Mouse (Mus musculus): ENCODE results near the gene Spon1.

Gene Spon1

DNA sequence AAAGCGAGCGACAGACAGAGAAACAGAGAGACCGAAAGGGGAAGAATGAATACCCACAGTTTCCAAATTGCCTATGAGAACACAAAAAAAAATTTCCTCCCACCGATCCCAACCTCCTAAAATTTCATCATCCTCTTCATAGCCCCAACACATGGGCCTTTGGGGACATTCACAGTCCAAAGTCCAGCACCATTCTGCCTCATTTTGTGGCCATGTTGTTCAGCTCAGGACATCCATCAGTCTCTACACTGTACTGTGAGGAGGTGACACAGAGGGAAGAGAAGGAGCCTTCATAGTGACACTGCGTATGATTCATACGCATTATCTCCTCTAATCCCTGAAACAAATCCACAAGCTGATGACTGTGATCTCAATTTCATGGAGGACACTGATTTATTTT lies 12.7 kb downstream of the Spon1 start:
- no peak for DNase-seq (ENCODE audit: low read depth)

DNA sequence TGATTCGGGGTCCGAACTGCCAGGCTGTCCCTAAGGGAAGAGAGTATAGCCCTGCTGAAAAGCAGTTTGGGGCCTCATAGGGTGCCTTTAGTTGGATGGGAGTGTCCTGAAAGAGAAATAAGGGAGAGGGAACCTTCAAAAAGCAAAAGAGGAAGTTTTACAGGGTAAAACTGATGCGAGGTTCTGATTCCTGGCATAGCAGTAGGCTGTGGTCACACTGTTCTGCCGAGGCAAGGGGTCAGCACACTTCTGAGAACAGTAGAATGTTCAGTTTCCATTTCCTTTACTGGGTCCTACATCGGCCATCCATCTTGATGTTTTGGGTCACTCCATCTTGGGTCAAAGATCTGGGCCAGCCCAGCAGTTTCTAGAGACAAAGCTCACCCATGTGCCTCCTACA lies 14.5 kb downstream of the Spon1 start:
- DNase-seq (ENCODE audit: low read depth), result no peak

DNA sequence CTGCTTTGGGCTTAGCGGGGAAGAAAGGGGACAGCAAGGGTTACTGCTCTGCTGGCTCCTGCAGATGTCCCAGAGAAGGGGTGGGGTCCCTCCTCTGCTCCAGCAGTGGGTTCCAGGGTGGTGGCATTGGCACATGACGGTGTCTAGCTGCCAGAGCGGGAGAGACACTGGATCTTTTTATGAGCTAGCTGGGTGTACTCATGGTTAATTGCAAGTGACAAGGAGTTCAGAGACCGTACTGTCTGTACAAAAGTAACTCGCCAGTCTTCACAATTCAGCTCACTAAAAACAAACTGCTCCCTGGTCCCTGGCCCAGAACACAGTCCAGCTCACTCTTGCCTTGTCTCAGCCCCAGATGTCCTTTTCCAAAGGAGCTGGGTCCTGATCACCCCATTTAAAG lies 26.2 kb downstream of the Spon1 start:
- DNase-seq (ENCODE audit: low read depth), result no peak

DNA sequence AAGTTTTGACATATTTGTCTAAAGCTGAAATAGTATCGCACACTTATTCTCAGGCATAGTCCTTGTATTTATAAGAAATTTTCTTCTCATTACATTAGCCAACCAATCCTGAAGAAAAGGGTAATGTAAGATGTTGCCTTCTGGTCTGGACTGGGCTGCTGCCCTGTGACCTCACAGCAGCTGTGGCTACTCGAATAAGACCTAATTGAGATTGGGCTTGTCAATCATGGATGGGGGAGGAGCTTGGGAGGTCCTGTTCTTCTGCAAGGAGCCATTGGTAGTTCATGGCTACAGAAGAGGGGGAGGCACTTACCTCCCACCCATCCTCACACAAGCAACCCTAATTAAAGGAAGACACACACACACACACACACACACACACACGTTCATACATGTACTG lies 27.1 kb downstream of the Spon1 start:
- DNase-seq (ENCODE audit: low read depth), result no peak

DNA sequence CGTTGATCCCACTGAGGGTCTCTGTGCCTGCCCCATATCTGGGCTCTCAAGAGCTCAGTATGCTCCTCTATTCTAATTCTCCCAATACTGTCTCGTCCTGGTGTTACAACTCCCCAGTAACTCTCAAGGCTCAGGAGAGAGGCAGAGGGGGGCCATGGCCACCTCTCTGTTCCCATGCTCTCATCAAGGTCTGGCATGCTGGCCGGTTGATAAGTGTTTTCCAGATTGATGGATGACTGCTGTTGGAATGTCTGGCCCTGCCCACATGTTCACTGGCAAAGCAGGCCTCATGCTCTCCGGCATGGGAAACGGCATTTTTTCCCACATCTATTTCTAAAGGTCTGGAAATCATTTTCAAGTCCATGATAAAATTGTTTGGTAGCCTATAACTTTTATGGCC lies 29.4 kb downstream of the Spon1 start:
- no peak for DNase-seq (ENCODE audit: low read depth)

DNA sequence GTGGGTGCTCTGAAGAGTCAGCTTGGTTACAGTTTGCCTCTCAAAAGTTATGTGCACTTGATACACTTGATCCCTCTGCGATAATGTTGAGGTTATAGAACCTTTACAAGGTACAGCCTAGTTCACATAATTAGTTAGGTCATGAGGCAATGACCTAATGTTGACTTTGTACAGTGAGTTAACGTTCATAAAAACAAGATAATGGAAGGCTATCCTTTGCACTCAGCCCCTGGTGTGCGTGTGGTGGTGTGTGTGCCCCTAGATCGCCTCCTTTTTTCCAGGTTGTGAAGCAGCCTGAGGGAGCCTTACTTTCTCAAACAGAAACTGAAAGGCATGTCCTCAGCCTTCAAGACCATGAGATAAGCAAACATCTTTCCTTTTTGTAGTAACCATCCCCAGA lies 31.3 kb downstream of the Spon1 start:
- DNase-seq (ENCODE audit: low read depth), result no peak

DNA sequence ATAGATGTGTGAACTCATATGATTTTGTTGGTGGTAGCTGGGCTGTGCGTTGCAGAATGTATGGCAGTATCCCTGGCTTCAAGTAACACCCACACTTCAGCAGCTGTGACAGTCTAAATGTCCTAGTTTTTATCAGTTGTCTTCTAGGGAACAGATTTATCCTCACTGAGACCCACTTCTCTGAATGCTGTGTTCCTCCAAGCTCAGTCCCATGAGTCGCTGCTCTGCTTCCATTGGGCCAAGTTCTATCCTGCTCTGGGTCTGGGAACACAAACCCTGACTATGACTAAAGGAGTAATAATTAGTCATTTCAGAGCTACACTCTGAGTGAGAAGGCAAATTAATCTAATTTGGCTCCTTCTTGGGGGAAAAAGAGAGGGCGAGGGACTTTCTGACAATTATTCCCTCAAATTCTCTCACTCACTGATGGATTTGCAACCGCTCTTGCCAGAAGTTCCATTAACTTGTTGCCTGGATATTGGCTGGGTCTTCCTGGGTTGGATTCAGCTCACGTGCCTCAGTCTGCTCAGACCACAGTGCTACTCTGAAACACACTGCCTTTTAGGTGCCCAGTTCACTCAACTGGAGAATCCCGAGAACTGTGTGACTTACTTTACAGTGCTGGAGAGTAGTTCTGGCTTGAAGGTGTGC lies 32.9 kb downstream of the Spon1 start:
- no peak for DNase-seq (ENCODE audit: low read depth)

DNA sequence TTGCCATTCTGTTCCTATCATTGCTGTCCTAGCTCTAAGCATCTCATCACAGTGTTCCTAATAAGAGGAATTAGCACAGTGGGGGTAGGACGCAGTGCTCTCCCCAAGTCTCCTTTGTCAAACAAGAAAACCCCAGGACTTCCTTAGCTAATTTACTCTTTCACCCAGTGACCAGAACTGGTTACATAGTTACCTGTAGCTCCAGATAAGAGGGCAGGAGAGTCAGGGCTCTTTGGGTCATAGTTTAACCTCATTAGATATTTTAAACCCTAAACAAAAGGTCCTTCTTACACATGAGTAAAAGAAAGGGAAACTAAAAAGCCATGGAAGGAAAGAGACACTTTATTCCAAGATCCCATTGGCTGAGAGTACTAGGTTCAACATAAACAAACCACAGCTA lies 44.0 kb downstream of the Spon1 start:
- no peak for DNase-seq (ENCODE audit: low read depth)

DNA sequence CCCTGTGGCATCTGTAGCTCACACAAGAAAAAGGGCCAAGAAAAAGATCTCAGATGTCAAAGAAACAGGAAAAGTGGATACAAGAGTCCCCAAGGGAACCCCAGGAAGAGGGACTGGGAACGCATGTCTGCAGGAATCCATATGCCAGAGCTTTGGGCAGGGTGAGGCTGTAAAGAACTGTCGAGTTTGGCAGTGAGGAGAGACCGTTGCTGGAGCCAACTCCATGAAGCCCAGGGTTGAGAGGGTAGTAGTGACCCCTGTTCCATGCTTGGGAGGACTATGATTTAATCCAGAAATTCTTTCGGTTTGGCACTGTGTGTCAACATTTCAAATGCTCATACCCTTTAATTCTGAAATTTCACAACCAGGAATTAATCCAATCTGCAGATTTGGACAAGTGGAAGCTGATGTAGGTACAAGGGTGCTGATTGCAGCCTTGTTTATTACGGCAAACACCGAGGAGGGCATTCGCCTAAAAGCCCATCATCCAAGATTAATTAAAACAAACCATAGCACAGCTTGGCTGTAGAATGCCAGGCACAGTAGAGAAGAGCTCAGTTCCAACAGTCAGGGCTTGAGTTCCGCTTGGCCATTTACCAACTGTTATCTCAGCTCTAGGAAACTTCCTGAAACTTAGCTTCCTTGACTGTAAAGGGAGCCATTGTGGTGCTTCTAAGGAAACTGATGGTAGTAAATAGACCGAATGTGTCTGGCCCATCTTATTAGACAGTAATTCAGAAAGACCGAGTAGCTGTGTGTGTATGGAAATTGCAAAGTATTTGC lies 45.8 kb downstream of the Spon1 start:
- DNase-seq (ENCODE audit: low read depth), result no peak

DNA sequence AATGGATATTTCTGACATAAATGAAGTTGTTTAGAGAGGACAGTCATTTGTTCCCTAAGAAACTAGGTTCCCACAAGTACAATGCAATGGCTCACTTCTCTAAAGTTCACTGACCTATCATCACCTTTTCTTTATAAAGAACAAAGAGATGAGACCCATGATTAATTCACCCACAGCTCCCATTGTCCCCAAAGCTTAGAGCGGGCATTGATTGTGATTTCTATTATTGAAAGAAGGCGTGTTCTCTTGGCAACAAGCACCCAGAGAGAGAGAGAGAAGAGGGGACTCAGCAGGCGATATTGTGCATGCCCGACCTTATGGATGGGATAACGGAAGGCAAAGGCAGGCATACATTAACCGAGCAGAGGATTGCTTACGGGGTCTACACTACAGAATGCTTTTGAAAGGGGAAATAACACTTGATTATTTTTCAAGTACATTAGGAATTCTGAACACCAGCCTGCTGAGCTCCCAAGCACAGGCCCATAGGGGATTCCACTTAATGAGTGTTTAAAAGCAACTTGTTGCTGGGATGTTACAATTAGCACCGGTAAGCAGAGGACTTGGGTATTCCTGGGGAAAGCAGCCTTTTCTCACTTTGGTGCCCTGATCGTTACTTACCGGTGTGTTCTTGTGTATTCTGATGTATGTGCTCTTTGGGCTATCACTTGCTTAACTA lies 48.4 kb downstream of the Spon1 start:
- no peak for DNase-seq (ENCODE audit: low read depth)

DNA sequence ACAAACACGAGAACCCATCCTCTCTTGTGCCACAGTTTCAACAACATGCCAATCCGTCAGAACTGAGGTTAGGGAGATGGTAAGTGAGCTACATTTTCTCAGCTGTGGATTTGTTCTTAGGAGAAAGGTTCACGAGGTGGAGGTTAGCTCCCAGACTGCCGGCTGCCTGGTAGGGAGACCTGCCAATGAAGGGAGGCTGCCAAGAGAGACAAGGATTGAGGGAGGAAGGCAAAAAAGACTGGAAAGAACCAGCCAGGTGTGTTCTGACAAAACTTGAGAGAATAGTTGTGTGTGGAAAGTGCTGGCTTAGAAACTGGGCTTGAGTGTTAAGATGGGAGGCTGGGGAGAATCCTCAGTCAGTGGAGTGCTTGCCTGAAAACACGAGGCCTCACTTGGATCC lies 49.9 kb downstream of the Spon1 start:
- no peak for DNase-seq (ENCODE audit: low read depth)

DNA sequence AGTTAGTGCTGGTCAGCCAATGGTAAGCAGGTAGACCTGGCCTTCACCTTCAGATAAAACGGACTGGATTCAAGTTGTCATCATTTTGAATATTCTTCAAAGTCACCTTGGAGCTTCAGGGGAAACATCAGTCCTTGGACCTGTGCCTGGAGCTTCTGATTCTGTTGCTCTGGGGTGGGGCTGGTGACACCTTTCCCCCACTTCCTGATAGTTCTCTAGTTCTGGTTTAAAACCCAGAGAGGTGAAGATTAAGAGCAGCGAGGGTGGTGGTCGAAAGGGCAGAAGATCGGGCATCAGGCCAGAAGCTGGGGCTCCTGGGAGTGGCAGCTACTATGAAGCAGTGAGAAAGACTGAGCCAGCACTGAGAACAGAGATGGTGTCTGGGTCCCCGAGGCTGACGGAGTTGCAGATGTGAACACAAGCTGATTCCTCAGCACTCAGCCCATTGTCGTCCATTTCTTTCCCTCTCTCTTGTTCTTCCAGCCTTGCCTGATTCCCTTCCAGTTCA lies 51.1 kb downstream of the Spon1 start:
- DNase-seq (ENCODE audit: low read depth), result no peak

DNA sequence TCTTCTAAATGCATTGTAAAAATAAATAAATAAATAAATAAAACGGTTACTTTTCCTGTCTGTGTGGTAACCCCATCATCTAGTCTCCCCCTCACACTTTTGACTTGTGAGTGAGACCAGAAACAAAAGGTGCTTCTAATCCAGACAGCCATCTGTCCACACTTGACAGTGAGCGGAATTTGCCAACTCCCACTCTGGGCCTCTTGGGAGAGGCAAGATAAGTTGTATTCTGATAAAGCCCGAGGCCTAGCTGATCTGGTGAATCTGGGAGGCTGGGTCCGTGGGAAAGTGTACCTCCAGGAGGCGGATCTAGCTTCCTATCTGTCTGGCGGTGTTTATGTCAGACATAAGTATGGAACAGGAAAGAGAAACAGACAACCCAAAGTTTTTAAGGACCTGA lies 52.3 kb downstream of the Spon1 start:
- DNase-seq (ENCODE audit: low read depth), result peak; percentile 39

DNA sequence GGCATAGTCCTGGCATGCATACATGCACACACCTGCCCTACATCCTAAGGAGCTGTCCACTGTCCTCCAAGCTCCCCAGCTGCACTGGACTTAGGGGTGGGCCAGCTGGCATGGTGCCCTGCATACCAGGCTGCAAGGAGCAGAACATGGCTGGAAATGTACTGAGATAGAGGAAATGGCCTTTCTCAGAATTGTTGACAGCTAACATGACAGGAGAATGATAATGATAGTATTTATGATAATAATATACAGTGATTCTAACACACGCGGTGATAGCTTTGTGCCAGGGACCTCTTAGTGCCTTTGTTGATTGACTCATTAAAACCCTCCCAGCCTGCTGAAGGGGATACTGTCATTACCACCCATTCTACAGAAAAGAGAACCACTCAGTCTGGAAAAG lies 54.4 kb downstream of the Spon1 start:
- no peak for DNase-seq (ENCODE audit: low read depth)

DNA sequence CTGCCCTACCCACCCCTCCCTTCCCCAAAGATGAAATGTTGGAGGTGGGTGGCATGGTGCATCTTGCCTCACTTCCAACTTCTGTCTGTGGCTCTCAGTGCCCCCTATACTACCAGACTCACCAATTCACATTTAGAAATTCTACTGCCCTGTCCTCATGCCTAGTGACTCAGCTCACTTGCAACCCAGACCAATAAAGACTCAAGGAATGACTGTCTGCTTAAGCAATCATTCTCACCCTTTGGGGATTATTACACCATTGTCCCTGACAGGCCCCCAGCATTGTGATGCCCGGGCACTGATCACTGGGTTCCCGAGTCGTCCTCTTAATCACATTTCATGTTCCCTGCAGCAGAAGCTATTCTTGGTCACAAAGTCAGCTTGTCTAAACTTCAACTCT lies 57.2 kb downstream of the Spon1 start:
- no peak for DNase-seq (ENCODE audit: low read depth)

DNA sequence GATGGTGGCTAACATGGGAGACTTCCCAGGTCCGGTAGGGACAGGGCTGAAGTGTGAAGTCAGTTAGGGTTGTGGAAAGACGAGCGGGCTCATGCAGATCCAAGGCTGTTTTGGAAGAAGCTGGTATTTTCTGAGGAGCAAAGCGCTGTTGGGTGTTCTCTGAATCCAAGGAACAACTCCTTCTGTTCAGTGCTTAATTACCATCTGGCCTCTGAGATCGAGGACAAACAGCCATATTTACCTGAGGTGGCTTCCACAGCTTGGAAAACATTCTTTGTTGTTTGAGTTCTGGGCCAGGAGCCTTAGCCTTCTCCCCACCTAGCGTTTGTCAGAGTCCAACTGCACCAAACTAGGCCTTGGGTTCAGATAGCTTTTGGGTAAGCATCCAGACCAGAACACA lies 58.9 kb downstream of the Spon1 start:
- DNase-seq (ENCODE audit: low read depth), result no peak

DNA sequence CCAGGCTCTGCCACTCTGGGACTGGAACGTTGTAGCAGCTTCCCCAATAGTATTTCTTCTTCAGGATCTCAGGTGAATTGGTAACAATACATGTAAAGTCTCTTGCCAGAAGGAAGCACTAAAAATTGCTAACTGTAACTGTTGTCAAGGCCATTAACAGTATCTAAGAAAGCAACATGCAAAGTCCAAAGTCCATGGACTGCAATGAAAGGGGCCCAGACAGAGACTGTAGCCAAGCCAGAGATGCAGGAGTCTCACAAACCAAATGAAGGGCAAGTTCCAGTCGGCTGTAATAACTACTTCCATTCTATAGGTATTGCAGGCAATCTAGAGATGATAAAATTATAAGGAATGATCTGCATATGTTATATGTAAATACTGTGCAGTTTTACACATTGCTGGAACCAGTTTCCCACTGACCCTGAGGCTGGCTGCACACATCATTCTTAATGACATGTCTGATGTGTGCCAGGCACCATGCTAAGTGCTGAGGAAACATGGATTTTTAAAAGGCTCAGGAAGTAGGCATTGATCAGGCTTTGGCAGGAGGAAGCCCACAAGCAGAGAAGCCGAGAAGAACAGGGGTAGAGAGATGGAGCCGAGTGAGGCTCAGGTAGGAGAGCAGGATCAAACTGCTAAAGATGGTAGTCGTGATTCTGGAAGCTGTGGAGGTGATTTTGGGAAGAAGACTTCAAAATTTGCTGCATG lies 59.9 kb downstream of the Spon1 start:
- no peak for DNase-seq (ENCODE audit: low read depth)

DNA sequence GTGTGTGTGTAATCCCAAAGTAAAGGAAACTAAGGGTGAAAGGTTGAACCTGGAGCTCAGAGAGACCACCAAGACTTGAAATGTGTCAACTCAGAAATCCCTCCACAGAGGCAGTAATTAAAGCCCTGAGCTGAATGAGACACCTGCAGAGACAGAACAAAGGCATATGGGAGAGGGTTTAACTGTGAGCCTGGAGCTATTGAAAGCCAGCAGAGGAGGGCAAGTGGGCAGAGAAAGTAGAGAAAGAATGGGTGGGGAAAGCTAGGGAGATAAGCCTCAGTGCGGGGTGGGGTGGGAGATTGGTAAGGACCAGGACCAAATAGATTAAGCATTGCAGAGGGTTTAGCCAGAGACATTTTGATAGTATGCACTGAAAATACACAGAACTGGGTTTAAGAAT lies 60.7 kb downstream of the Spon1 start:
- no peak for DNase-seq (ENCODE audit: low read depth)

DNA sequence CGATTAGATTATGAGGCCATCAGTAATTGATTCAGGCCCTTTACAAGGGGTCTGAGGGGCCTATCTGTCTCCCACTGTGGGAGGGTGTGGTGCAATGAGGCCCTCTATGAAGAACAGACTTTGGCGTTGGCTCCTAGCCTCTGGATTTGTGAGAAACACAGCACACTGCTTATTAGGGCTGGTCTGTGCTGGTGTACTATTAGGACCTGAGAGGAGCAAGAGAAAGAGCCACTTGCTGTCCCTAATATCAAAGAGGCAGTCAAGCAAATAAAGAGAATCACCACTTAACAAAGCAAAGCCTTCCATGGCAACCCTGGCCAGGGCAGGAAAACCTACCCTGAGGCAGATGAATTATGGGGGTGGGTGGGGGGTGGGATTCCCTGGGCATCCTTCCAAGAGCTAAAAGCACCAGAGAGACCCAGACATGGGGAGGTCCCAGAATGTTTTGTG lies 62.3 kb downstream of the Spon1 start:
- DNase-seq (ENCODE audit: low read depth), result no peak

DNA sequence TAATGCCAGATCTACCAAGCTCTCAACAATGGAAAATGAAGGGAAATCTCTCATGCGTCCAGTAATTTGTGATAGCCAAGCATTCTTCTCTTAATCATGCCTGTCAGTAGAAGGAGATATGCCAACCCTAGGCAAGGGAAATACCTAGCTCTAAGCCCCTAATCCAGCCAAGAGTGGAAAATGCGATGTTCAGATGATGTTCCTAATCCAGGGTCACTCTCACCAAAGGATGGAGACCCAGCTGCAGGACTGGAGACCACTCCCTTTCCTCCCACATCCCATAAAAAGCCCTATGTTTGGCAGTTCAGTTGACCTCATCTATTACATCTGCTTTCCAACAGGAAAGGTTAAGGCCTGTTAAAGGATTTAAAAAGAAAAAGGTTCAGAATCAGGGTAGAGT lies 62.8 kb downstream of the Spon1 start:
- no peak for DNase-seq (ENCODE audit: low read depth)

DNA sequence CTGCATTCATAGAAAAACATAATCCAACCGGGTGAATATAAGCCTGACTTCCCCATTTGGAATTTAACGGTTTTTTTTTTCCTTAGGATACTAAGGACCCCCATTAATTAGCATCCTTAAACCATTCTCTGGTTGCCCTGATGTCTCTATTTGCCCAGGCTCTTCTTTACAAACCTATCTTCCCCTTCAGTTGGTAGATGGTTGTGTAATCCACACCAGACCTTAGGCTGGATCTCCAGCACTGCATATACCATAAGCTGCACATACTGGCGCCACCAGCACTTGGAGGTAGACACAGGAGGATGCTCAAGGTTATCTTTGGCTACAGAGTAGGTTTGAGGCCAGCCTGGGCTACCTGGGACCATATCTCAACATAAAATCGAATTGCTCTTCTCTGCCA lies 71.4 kb downstream of the Spon1 start:
- DNase-seq (ENCODE audit: low read depth), result no peak

DNA sequence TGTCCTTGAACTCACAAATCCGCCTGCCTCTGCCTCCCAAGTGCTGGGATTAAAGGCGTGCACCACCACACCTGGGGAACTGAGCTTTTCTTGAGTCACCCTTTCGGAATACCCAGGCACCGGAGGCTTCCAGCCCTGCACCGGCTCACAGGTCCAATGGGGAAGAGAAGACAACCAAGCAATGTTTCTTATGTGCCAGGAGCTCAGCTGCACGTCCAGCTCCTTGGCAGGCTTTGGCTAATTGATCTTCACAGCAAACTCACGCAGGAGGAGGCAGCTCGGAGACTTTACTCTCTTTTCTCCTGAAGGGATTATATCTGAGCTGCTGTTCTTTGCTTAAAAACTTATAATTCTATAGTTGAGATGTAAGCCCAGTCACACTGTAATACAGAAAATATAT lies 73.6 kb downstream of the Spon1 start:
- DNase-seq (ENCODE audit: low read depth), result no peak

DNA sequence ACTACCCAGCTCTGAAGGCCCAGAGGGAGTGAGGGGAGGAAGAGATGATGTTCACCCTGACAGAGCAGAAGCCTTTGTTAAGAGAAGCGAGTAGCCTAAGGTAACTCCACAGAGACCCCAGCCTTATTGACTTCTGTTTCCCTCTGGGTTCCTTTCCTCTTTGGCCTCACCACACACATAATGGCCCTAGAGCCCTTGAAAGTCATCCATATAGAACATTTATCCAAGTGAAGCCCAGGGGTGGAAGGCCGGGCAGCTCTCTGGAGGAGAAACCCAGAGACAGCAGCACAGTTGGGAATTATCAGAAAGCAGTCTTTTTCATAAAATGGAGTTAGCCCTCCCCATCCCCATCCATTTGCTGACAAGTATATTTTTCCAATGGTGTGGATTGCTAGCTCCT lies 75.7 kb downstream of the Spon1 start:
- DNase-seq (ENCODE audit: low read depth), result no peak

Measured in c-Kit-positive CD71-positive TER-119-negative erythroid progenitor cells, embryonic 14.5 days (primary cell).